Mouse (Mus musculus): Measurements from ENCODE around the gene Tcte1. TPM values are rescaled to one million over a fixed set of nuclear protein-coding genes. Genes with fewer than 3 reads are reported as not detected.
A peak's percentile ranks its signal among the peaks of the same experiment; 100 is the strongest.

Tcte1 gene
- not detected for total RNA-seq (2021)

DNA sequence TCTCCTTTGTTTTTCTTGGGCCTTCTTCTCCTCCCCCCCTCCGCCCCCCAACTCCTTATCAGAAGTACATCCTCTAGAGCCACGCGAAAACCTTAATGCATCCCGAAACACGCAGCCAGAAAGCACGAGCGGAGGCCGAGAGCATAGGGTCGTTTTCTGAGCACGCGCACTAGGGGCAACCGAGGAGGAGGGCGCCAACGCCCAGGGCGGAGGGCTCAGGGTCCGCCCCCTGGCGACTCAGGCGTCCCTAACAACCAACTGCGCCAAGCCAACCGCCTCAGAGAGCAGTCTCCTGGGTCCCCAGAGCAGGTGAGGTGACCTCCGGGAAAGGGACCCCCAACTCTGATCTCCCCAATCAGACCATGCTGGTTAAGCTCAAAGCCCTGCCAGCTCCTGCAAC, at the start of gene Tcte1:
Tcte1 (plus strand) TSS at position 172 of the 400 bp plus-strand sequence.
- peak in 1 of 2 experiments; percentile 20 for DNase-seq
- intact Hi-C loops (cut with DNase I): no loop called here

DNA sequence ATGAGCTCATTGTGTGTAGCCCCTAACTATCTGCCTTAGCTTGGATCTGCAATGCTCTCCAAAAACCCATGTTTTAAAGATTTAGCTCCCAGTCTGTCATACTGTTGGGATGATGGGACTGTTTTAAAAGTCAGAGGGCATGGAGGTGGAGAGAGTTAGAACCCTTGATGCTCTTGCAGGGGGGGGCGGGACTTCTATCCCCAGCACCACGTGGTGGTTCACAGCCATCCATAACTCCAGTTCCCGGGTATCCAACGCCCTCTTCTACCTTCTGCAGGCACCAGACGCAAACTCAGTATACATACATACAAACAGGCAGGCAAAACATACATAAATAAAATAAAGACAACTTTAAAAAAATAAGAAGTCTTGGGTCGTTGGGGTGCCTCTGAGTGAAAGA, 49.6 kb upstream of the Tcte1 start:
- intact Hi-C loops (cut with DNase I): no loop called here
- DNase-seq: no peak

DNA sequence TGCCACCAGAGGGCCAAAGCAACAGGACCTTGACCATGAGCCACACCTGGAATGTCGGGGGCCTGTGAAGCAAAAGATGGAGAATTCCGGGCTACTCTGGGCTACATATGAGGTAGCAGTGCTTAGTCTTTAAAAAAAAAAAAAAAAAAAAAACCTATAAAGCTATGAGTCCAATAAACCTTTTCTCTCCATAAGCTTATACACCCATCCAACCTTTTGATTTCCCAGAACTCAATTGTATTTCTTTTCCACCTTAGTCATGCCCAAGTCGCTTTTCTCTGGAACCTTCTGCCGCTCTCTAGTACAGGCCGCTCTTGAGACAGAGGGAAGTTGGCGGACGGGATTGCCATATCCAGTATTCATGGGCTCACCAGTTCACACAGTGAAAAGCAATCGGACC, 49.1 kb upstream of the Tcte1 start:
- DNase-seq: no peak
- intact Hi-C loops (cut with DNase I): no loop called here

DNA sequence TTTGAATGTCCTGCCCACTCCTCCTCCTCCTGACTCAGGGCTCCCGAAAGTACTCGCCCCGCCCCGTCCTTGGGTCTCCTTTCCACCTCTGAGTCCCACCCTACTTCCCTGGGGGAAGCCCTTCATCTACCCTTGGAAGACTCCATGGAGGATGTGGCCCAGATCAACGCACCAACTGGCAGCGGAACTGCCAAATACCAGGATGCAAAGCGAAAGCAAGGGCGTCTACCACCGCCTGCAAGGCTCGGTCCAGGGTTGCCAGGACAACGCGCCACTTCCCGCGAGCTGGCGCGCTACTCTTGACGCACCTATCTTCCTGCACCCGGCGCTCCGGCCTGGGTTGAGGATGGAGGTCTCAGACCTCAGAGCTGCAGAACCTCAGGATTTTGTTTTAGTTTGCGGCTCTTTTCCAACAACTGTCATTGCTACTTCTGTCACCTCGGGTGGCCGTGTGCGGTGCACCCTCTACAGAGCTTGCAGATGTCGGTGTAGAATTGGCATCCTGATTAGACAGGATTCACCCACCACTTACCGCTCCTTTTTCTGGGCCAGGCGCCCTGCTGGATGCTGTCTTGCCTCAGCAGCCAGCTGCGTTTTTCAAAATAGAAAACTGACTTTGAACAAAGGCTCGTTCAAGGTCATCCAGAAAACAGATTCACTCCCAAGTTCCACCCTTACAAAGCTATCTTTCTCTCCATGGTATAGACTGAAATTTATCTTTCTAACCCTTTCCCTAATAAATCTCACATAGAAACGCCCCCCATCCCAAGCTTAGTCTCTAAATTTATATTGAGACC, 48.4 kb upstream of the Tcte1 start, which contains the start of gene Spats1:
Spats1 (minus strand) TSS at position 747 of the 797 bp plus-strand sequence.
- intact Hi-C loops (cut with DNase I): loop anchor here (5.0 kb wide), 1 partner anchor 167 kb away; no protein-coding TSS in a partner anchor
- peak; percentile 65 to 69 for DNase-seq

DNA sequence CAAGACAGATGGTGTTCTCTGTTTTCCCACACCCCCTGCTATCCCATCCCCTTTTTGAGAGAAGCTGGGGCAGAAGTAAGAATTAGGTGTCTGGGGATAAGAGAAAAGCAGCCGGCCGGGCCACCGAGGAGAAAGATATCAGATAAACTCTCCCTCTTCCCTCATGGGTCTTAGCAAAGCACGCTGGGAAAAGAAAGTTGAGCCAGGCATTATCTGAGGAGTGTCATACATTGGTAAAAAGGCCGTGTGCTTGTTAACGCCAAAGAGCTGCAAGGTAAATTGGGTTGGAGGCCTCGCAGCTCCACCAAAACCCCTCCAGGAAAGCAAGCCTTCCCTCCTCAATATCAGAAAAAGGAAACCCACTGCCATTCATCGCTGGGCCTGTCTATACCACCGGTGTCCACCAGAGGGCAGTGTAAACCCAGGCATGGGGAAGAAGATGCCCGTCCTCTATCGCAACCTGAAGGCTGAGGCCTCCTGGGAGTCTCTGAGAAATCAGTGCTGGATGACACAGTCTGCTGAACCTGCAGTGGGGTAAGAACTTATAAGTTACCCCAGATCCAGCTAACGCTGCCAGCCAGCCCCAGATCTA, 44.9 kb upstream of the Tcte1 start:
- peak; percentile 81 to 89 for DNase-seq
- intact Hi-C loops (cut with DNase I): loop anchor here (1.0 to 5.0 kb wide), 2 partner anchors 74 to 164 kb away; no protein-coding TSS in a partner anchor

DNA sequence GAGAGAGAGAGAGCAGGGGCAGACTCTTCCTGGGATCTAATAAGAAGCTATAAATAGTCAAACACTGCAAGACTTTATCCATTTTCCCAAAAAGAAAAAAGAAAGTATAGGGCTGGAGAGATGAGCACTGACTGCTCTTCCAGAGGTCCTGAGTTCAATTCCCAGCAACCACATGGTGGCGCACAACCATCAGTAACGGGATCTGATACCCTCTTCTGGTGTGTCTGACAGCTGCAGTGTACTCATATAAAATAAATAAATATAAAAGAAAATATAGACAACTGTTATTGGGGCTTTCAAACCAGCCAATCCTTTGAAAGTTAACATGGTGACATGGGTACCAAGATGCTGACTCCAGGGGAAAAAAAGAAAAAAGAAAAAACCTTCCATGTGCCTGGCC, 42.8 kb upstream of the Tcte1 start:
- intact Hi-C loops (cut with DNase I): no loop called here

DNA sequence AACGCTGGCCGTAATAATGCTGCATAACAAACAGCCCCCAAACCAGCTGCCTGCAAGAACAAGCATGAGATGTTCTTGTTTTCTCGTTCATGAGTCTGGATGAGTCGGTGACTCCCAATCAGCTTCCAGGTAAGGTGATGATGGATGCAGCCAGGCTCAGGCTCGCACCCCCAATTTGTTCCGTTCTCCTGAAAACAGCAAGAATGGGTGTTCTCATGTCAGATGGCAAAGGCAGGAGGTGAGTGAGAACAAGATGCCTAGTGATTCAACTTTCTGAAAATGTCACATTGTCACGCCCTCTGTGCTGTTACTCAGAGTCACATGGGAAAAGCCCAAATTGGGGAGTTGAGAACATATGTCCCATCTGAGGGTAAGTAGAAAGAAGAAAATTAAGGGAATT, 37.7 kb upstream of the Tcte1 start:
- intact Hi-C loops (cut with DNase I): no loop called here
- DNase-seq: no peak

More for the DNA sequence above, 42.8 kb upstream of the Tcte1 start:
- DNase-seq: no peak

DNA sequence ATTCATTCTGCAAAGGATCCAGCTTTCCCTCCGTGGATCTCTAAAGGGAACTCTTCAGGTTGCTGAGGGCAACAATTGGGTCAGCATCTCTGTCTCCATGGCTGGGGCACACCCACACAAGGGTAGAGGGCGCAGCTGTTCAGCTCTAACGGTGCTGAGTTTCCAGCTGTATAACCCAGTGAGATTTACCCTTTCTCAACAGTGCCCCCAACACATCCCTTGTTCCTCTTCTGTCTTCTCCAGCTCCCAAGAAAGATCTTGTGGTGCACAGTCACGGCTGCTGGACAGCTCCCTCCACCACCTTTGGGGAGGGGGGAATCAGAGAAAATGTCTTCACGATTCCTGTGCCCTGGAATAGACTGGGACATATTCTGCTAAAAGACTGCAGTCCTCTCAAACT, 36.0 kb upstream of the Tcte1 start:
- DNase-seq: no peak
- intact Hi-C loops (cut with DNase I): no loop called here

DNA sequence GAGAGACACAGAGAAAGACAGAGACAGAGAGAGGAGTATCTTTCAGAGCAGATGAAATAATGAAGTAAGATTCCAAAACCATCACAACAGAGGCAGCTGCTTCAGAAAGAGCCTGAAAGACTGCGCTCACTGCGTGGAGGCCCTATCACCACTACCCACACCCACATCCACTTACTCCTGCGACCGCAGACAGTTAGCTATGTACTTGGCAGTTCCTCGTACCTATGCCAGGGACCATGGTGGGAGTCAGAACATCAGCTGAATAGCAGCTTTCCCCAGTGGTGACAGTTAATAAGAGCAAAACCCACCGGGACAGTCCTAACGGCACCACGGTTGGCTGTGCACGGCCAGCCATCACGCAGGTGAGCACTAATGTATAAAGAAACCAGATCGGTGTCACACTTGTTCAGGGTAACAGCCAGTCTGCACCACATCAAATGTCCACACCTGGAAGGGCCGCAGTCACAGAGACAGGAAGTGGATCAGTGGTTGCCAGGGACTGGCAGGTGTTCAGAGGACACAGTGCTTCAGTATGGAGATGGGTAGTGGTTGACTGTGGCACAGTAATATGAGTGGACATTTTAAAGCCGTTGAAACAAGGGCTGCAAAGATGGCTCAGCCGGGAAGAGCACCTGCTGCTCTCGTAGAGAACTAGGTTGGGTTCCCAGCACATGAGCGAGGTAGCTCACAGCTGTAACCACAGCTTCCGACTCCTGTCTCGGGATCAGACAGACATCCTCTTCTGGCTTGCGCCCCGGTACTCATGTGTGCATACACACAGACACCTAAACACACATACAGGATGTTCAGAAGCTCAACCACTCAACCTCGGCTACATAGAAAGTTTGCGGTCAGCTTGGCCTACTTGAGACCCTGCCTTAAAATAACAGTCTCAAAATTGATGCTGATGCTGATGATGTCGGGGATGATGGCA, 34.6 kb upstream of the Tcte1 start:
- intact Hi-C loops (cut with DNase I): no loop called here
- DNase-seq: no peak

DNA sequence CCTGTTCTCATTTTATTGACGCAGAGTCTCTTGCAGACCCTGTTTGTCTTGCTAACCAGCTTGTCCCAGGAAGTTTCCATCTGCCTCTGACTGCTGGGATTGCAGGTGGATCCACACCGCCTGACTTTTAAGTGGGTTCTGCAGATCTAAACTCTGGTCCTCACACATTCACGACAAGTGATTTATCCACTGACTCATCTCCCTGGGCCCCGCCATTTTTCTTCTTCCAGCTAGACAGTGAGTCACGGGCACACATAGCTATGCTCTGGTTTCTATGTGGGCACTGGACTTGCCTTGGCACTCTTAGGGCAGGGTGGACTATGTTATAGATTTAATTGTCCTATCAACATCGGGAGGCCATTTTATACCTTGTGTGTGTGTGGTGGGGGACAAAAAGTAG, 33.5 kb upstream of the Tcte1 start:
- intact Hi-C loops (cut with DNase I): no loop called here
- no peak for DNase-seq

DNA sequence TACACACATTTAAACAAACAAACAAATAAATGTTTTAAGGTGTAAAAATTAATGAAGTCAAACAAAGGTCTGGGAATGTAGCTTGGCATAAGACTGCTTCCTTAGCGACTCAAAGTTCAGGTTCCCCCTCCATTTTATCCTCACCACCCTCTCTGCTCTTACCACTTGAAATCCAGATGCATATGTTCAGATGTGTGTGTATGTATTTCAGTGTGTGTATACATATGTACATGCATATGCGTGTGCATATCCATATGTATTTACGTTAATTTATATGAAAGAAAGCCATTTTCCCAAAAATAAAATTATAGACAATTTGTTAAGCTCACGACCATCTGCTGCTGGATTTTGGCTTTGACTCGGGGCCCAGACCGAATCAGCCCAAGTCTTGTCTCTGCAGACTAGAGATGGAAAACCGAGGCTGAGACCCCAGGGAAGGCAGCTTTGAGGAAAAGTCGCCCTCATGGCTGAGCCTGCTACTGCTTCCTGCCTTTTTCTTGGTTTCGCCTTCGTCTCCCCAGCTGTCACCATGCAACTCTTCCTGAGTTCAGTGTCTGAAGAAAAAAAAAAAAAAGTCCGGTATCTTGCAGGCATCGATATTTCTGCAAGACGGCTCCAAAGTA, 32.6 kb upstream of the Tcte1 start:
- no peak for DNase-seq
- intact Hi-C loops (cut with DNase I): no loop called here

DNA sequence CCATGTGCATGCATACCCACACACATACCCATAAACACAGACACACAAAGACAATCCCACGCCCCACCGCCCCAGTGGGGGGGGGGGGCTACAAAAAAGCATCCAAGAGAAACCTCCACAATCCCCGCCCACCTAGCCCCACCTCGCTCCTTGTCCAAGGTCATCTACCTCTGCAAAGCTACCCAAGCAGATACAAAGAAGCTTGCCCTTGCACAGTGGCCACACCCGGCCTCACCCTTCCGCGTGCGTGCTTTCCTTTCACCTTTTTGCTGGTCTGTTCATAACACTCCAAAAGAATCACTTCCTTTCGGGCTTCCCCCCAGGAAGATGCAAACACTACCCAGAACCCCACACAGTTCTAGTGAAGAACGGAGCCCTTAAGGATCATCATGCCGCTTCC, 27.8 kb upstream of the Tcte1 start:
- intact Hi-C loops (cut with DNase I): no loop called here
- DNase-seq: no peak

DNA sequence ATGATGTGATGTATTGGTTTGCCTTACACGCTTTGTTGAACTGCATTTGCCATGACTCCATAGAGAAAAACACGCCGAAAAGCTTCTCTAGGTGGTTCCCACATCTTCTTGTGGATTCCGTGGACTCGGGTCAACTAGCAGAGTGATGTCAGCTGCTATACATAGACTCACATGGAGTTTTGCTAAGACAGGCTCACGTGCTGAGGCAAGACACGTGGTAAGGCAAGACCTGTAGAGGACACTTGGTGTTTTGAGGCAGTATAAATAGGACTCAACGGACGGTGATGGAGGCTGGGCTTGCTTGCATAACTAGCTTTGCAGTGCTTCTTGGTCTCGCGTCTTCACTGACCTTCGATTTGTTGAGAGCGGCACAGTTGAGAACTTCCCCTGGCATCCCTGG, 24.8 kb upstream of the Tcte1 start:
- no peak for DNase-seq
- intact Hi-C loops (cut with DNase I): no loop called here

DNA sequence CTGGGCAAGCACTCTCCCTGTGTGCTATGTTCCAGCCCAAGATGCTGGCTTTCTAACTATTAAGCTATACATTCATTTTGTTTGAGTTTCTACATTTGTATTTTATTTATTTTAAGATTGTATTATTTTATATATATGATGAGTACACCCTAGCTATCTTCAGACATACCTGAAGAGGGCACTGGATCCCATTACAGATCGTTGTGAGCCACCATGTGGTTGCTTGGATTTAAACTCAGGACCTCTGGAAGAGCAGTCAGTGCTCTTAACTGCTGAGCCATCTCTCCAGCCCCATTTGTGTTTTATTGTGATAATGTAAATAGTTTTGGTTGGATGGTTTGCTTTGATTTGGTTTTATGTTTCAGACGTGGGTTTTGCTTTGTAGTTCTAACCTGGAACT, 23.7 kb upstream of the Tcte1 start:
- no peak for DNase-seq
- intact Hi-C loops (cut with DNase I): no loop called here

DNA sequence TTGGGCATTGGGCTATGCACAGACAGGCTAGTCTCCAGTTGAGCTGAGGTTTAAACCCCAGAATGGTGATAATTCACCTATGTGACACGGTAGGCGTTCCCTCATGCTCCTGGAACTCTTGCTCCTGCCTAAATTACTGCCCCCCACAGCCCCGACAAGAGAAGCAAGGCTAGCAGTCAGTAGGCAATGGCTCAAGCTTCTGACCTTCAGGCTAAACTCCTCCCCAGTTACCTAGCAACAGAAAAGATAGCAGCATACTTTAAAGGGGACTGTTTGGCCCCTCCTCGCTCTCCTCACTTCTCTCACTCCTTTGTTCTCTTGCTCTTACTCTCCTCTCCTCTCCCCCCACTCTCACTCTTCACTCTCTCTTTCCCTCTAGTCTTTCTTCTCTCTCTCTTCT, 22.3 kb upstream of the Tcte1 start:
- DNase-seq: no peak
- intact Hi-C loops (cut with DNase I): no loop called here

DNA sequence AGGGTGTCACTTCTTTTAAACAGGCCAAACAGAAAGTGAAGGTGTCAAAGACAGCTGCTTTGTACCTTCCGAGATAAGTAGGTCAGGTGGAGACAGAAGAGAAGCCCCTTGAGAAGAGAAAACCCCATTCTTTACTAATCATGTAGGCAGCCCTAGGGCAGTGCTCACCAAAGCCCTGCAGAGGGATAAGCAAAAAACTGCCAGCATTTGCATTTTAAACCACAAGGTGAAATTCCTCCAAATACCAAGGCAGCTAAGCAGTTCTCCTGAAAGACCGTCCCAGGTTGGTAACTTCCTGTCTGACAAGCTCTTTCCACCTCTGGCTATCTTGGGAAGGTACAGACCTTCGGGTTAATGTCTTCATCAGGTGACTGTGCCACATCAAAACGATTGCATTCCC, 20.9 kb upstream of the Tcte1 start:
- DNase-seq: no peak
- intact Hi-C loops (cut with DNase I): no loop called here

DNA sequence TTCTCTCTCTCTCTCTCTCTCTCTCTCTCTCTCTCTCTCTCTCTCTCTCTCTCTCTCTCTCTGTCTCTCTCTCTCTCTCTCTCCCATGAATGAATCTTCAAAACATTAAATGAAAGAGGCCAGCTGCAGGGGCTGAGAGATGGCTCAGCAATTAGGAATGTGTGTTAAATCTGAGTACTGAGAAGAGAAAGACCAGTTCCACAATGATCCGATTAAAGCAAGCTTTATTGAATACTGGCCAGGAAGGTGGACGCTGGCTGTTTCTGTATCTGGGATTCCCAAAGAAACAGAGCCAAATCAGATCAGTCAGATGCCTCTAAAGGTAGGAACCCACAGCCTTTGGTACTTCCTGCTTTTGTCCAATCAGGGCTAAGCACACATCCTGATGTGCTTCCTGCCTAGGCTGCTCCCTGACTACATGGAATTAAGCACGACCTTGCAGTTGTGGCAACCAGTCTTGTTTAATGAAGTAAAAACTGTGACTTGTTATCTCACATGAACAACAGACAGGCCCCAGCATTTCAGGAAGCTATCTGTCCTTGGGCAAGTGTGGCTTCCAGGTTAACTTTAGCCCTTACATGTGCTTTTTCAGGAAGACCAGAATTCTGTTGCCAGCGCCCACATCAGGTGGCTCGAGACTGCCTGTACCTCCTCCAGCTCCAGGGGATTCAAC, 19.8 kb upstream of the Tcte1 start:
- intact Hi-C loops (cut with DNase I): no loop called here
- DNase-seq: no peak

DNA sequence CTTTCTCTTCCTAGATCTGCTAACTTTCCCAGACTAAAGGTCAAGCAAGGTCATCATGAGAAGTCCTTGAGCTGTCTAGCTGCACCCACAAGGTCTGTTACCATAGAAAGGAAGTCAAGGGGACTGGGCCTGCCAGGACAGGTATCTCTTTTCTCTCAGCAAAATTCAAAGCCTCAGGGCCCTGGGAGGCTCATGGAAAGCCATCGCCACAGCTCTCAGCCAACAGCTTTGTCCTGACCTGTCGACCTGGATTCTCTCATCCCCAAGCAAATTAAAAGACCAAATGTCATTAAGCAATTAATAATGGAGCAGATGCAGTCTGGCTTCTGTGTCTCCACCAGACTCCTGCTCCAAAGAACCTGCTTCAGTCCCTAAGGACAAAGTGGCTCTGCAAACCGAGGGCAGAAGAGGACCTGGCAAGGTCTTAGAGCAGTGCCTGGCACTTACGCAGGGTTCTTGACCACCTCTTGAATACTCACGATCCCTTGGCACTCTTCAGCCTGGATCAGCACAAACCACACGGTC, 17.2 kb upstream of the Tcte1 start:
- DNase-seq: no peak
- intact Hi-C loops (cut with DNase I): no loop called here

DNA sequence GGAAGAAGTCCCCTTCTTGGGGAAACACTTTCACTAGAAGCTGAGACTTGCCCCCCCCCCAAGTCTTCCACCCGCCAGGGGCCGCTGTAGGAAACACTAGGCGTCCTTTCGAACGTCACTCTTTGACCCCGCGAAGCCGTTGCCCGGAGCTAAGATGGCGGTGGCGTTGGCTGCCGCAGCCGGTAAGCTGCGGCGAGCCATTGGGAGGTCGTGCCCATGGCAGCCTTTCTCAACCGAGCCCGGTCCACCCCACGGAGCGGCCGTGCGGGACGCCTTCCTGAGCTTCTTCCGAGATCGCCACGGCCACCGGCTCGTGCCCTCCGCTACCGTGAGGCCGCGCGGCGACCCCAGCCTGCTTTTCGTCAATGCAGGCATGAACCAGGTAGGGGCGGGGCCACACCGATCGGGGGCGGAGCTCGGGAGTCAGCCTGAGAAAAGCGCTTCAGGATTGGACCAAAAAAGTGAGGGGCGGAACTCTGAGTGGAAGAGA, 16.5 kb upstream of the Tcte1 start, which contains the start of gene Aars2:
Aars2 (plus strand) TSS at position 142 of the 490 bp plus-strand sequence.
- DNase-seq: peak; percentile 96 to 97
- intact Hi-C loops (cut with DNase I): no loop called here

DNA sequence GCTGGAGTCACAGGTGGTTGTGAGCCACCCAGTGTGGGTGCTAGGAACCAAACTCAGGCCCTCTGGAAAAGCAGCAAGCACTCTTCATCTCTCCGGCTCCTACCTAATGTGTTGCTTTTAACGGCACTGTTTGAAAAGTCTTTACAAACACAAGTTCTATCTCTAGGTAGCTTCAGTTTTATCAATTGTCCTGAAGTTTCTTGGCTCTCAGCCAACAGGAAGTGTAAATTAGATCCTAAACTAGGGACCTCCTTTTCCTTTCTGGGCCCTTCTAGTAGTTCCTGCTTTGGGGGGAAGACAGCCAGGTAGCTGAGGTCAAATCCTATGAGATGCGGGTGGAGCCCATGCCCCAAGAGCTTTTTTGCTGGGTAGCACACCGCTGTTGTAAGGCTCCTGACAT, 12.4 kb upstream of the Tcte1 start:
- intact Hi-C loops (cut with DNase I): no loop called here
- DNase-seq: no peak
